Mouse (Mus musculus): ENCODE data around the gene Nanos3. TPM values are rescaled to one million over a fixed set of nuclear protein-coding genes. Genes with fewer than 3 reads are reported as not detected.

Gene Nanos3
- polyA plus RNA-seq, 1 experiment from 2014 or later = 8.7 TPM

- no peak for ATAC-seq (ENCODE audit: low FRiP score, low read depth)
- H3K27ac ChIP-seq (replicated peaks) = no peak overlapping the region
Measured at GRCm38 (mm10) chr8:84140838-84141237, 44.2 kb downstream of the Nanos3 start.

GRCm38 (mm10) chr8:84137848-84138247, 47.2 kb downstream of the Nanos3 start:
- H3K4me1 ChIP-seq (replicated peaks) = no peaks in the 10 kb centered on the region
- 90% methylated on average over 3 of the region's 3 CpGs for WGBS
- H3K27me3 ChIP-seq = no peaks in the 10 kb centered on the region
- H3K4me3 ChIP-seq = no peak overlapping the region
- H3K36me3 ChIP-seq = peaks cover 95% of the 10 kb centered on the region
- no peak for ATAC-seq (ENCODE audit: low FRiP score, low read depth)
- no peaks in the 10 kb centered on the region for H3K9me3 ChIP-seq
- no peak overlapping the region for H3K9ac ChIP-seq
- H3K27ac ChIP-seq (replicated peaks) = no peak overlapping the region
- H3K4me2 ChIP-seq = no peak overlapping the region

More at GRCm38 (mm10) chr8:84140838-84141237, 44.2 kb downstream of the Nanos3 start:
- no peaks in the 10 kb centered on the region for H3K9me3 ChIP-seq
- H3K4me3 ChIP-seq = no peak overlapping the region
- H3K9ac ChIP-seq = no peak overlapping the region
- H3K4me2 ChIP-seq = no peak overlapping the region
- H3K4me1 ChIP-seq (replicated peaks) = peaks cover 5% of the 10 kb centered on the region
- no peaks in the 10 kb centered on the region for H3K27me3 ChIP-seq
- WGBS = 83% methylated on average over 4 of the region's 4 CpGs
- H3K36me3 ChIP-seq = peaks cover 79% of the 10 kb centered on the region

GRCm38 (mm10) chr8:84132225-84132624, 52.8 kb downstream of the Nanos3 start:
- WGBS = 94% methylated on average over 8 of the region's 8 CpGs
- Histone ChIP-seq H3K4me3 (no peak overlapping the region), H3K9me3 (no peaks in the 10 kb centered on the region), H3K4me1 (replicated peaks) (no peaks in the 10 kb centered on the region; the same call in 1 of the 2 replicates), H3K4me2 (no peak overlapping the region), H3K27me3 (no peaks in the 10 kb centered on the region), H3K9ac (no peak overlapping the region), H3K36me3 (peaks cover 55% of the 10 kb centered on the region), H3K27ac (replicated peaks) (no peak overlapping the region)
- ATAC-seq (ENCODE audit: low FRiP score, low read depth) = no peak

DNA sequence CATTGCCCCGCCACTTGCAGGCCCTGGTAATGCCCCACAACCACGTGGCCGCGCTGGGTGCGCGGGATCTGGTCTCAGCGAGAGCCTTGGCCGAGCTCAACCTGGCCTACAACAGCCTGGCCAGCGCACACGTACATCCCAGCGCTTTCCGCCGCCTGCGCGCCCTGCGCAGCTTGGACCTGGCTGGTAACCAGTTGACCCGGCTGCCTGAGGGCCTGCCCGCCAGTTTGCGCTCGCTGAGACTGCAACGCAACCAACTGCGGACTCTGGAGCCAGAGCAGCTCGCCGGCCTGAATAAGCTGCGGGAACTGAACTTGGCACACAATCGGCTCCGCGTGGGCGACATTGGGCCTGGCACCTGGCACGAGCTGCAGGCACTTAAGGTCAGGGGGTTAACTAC, 54.2 kb downstream of the Nanos3 start:
- no peaks in the 10 kb centered on the region for H3K9me3 ChIP-seq
- no peaks in the 10 kb centered on the region for H3K27me3 ChIP-seq
- no peak overlapping the region for H3K9ac ChIP-seq
- ATAC-seq (ENCODE audit: low FRiP score, low read depth) = peak; percentile 37; the same call in 1 of the 2 replicates
- 37% methylated on average over 30 of the region's 30 CpGs for WGBS
- H3K4me1 ChIP-seq (replicated peaks) = no peaks in the 10 kb centered on the region; the same call in 1 of the 2 replicates
- no peak overlapping the region for H3K27ac ChIP-seq (replicated peaks)
- no peak overlapping the region for H3K4me3 ChIP-seq
- no peak overlapping the region for H3K4me2 ChIP-seq
- peaks cover 41% of the 10 kb centered on the region for H3K36me3 ChIP-seq

GRCm38 (mm10) chr8:84128277-84128676, 56.7 kb downstream of the Nanos3 start:
- 67% methylated on average over 8 of the region's 8 CpGs for WGBS
- Histone ChIP-seq H3K4me2 (no peak overlapping the region), H3K27ac (replicated peaks) (no peak overlapping the region), H3K9ac (no peak overlapping the region), H3K4me1 (replicated peaks) (no peaks in the 10 kb centered on the region; the same call in 1 of the 2 replicates), H3K4me3 (no peak overlapping the region), H3K36me3 (peaks cover 16% of the 10 kb centered on the region), H3K9me3 (no peaks in the 10 kb centered on the region), H3K27me3 (no peaks in the 10 kb centered on the region)
- ATAC-seq (ENCODE audit: low FRiP score, low read depth) = no peak

DNA sequence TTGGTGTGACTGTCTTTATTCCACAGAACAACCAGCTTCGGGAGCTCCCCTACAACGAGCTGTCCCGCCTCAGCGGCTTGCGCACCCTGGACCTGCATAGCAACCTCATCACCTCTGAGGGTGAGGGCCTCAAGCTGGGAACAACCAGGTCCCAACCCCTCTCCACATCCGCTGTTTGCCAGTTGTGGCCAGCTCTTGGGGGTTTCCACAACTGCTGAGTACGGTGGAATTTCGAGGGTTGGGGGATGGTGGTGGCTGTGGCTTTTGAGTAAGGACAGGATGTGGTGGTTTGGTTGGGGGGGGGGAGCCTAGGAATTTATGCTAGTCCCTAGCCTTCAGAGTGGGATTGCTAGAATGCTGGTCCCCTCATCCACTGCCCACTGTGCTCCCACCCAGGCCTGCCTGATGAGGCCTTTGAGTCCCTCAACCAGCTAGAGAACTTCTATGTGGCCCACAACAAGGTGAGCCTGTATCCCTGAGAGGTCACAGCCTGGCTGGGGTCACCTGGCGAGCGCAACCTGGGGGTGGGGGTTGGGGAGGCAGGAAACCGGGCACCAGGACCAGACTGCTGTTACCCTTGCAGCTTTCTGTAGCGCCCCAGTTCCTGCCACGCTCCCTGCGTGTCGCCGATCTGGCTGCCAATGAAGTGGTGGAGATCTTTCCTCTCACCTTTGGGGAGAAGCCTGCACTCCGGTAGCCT, 57.7 kb downstream of the Nanos3 start:
- no peak for ATAC-seq (ENCODE audit: low FRiP score, low read depth)
- Histone ChIP-seq H3K27ac (replicated peaks) (no peak overlapping the region), H3K4me2 (no peak overlapping the region), H3K36me3 (peaks cover 7% of the 10 kb centered on the region), H3K4me3 (no peak overlapping the region), H3K9ac (no peak overlapping the region), H3K4me1 (replicated peaks) (no peaks in the 10 kb centered on the region; the same call in 1 of the 2 replicates), H3K9me3 (no peaks in the 10 kb centered on the region), H3K27me3 (no peaks in the 10 kb centered on the region)
- 75% methylated on average over 17 of the region's 17 CpGs for WGBS

GRCm38 (mm10) chr8:84126742-84127141, 58.3 kb downstream of the Nanos3 start:
- Histone ChIP-seq H3K4me3 (no peak overlapping the region), H3K9ac (no peak overlapping the region), H3K4me1 (replicated peaks) (no peaks in the 10 kb centered on the region; the same call in 1 of the 2 replicates), H3K4me2 (no peak overlapping the region), H3K9me3 (no peaks in the 10 kb centered on the region), H3K36me3 (0 out of 2 replicates have a peak, but pooled peaks cover 1% of the 10 kb centered on the region), H3K27ac (replicated peaks) (no peak overlapping the region), H3K27me3 (no peaks in the 10 kb centered on the region)
- WGBS = 79% methylated on average over 2 of the region's 2 CpGs
- ATAC-seq (ENCODE audit: low FRiP score, low read depth) = no peak

- 59% methylated on average over 8 of the region's 9 CpGs for WGBS
- H3K27ac ChIP-seq (replicated peaks) = no peak within 1 kb of the TSS
Measured at GRCm38 (mm10) chr8:84125656-84126055, 59.4 kb downstream of the Nanos3 start, which contains the start of gene Podnl1. Podnl1 (plus strand) TSS chr8:84125989.

More at GRCm38 (mm10) chr8:84125656-84126055, 59.4 kb downstream of the Nanos3 start, which contains the start of gene Podnl1:
- Histone ChIP-seq H3K9me3 (no peaks in the 10 kb centered on the region), H3K4me2 (no peak within 1 kb of the TSS), H3K36me3 (no peaks in the 10 kb centered on the region), H3K4me3 (no peak within 1 kb of the TSS), H3K4me1 (replicated peaks) (no peaks in the 10 kb centered on the region; the same call in 1 of the 2 replicates), H3K27me3 (no peaks in the 10 kb centered on the region), H3K9ac (no peak within 1 kb of the TSS)
- peak; percentile 28; the same call in 1 of the 2 replicates for ATAC-seq (ENCODE audit: low FRiP score, low read depth)

MicroRNA genes within 50 kb of the gene (microRNA counts, 519-probe panel; counts per million panel counts)
- 3,211 counts per million, percentile 64 among the panel's probes with 10 or more counts for microRNA mmu-miR-181c
- 3,558 counts per million, percentile 73 among the panel's probes with 10 or more counts for microRNA mmu-miR-23a
- microRNA mmu-miR-27a = 3,744 counts per million, percentile 79 among the panel's probes with 10 or more counts

Small RNA genes lying within 50 kb of the gene (microRNA-seq; reads per million reads assigned to microRNA genes)
- not detected for gene Gm25110
- 12,444 reads per million, percentile 97 among the genes with 10 or more reads in this experiment for gene Mir181c
- 7,708 reads per million, percentile 93 among the genes with 10 or more reads in this experiment for gene Mir181d
- gene Mir23a = 6,024 reads per million, percentile 93 among the genes with 10 or more reads in this experiment
- not detected for gene Mir24-2
- gene Mir27a = 46.4 reads per million, percentile 42 among the genes with 10 or more reads in this experiment
- not detected for gene Mir3074-2

Other genes with a start within 250 kb of the Nanos3 start
- 1.1 TPM in 2 replicates for gene Gm10644, start 230.0 kb downstream of the Nanos3 start, polyA plus RNA-seq (2015; fragmentation: Nextera tagmentation; extraction: Ambion mirVana)
- gene Asf1b, start 229.7 kb downstream of the Nanos3 start, polyA plus RNA-seq (2015; fragmentation: Nextera tagmentation; extraction: Ambion mirVana) = 12.8 and 14.7 TPM in 2 replicates
- gene Prkaca, start 212.2 kb downstream of the Nanos3 start, polyA plus RNA-seq (2015; fragmentation: Nextera tagmentation; extraction: Ambion mirVana) = 241 and 250 TPM in 2 replicates
- 6.2 and 7.3 TPM in 2 replicates for gene Samd1, start 187.5 kb downstream of the Nanos3 start, polyA plus RNA-seq (2015; fragmentation: Nextera tagmentation; extraction: Ambion mirVana)
- 0.47 and 0.75 TPM in 2 replicates for gene 1700067K01Rik, start 183.7 kb downstream of the Nanos3 start, polyA plus RNA-seq (2015; fragmentation: Nextera tagmentation; extraction: Ambion mirVana)
- gene 2210011C24Rik, start 173.0 kb downstream of the Nanos3 start, polyA plus RNA-seq (2015; fragmentation: Nextera tagmentation; extraction: Ambion mirVana) = 0.41 and 0.70 TPM in 2 replicates
- 8.6 and 8.8 TPM in 2 replicates for gene Palm3, start 163.7 kb downstream of the Nanos3 start, polyA plus RNA-seq (2015; fragmentation: Nextera tagmentation; extraction: Ambion mirVana)
- 0.69 and 0.97 TPM in 2 replicates for gene Il27ra, start 142.6 kb downstream of the Nanos3 start, polyA plus RNA-seq (2015; fragmentation: Nextera tagmentation; extraction: Ambion mirVana)
- 0.51 and 1.2 TPM in 2 replicates for gene Rln3, start 140.2 kb downstream of the Nanos3 start, polyA plus RNA-seq (2015; fragmentation: Nextera tagmentation; extraction: Ambion mirVana)
- gene Gm10643, start 120.1 kb downstream of the Nanos3 start, polyA plus RNA-seq (2015; fragmentation: Nextera tagmentation; extraction: Ambion mirVana) = 0.92 and 1.4 TPM in 2 replicates
- 9.4 and 11.2 TPM in 2 replicates for gene Rfx1, start 118.4 kb downstream of the Nanos3 start, polyA plus RNA-seq (2015; fragmentation: Nextera tagmentation; extraction: Ambion mirVana)
- 19.0 and 22.6 TPM in 2 replicates for gene Dcaf15, start 80.4 kb downstream of the Nanos3 start, polyA plus RNA-seq (2015; fragmentation: Nextera tagmentation; extraction: Ambion mirVana)
- 0.35 and 0.44 TPM in 2 replicates for gene Podnl1, start 59.2 kb downstream of the Nanos3 start, polyA plus RNA-seq (2015; fragmentation: Nextera tagmentation; extraction: Ambion mirVana)
- gene Cc2d1a, start 37.3 kb downstream of the Nanos3 start, polyA plus RNA-seq (2015; fragmentation: Nextera tagmentation; extraction: Ambion mirVana) = 41.5 and 47.1 TPM in 2 replicates
- 2.3 and 2.8 TPM in 2 replicates for gene 4930432K21Rik, start 37.2 kb downstream of the Nanos3 start, polyA plus RNA-seq (2015; fragmentation: Nextera tagmentation; extraction: Ambion mirVana)
- 23.3 and 24.9 TPM in 2 replicates for gene Zswim4, start 51.8 kb upstream of the Nanos3 start, polyA plus RNA-seq (2015; fragmentation: Nextera tagmentation; extraction: Ambion mirVana)
- gene D8Ertd738e, start 64.5 kb upstream of the Nanos3 start, polyA plus RNA-seq (2015; fragmentation: Nextera tagmentation; extraction: Ambion mirVana) = 245 and 260 TPM in 2 replicates
- 45.6 and 48.4 TPM in 2 replicates for gene Mri1, start 72.1 kb upstream of the Nanos3 start, polyA plus RNA-seq (2015; fragmentation: Nextera tagmentation; extraction: Ambion mirVana)
- 23.4 and 24.6 TPM in 2 replicates for gene Ccdc130, start 85.2 kb upstream of the Nanos3 start, polyA plus RNA-seq (2015; fragmentation: Nextera tagmentation; extraction: Ambion mirVana)
- 22.0 and 22.3 TPM in 2 replicates for gene Cacna1a, start 203.2 kb upstream of the Nanos3 start, polyA plus RNA-seq (2015; fragmentation: Nextera tagmentation; extraction: Ambion mirVana)

Measured in hindbrain, embryonic 15.5 days (tissue).